Mouse (Mus musculus): Measurements from ENCODE around the gene Tacc2.

- TF ChIP-seq CTCF (IDR thresholded peaks at IDR 0.05; ENCODE audit: borderline replicate concordance, insufficient read depth, low read length) (no peak), POLR2A (IDR thresholded peaks at IDR 0.05; ENCODE audit: low read depth, low read length) (no peak)
Observed at GRCm38 (mm10) chr7:130597546-130597945, 20.3 kb downstream of the Tacc2 start.

All from embryonic fibroblast, embryonic 13.5 days (primary cell).